Mouse (Mus musculus) myocyte (in vitro differentiated cells): ENCODE results near the gene Gpr27. TPM values are rescaled to one million over a fixed set of nuclear protein-coding genes. Genes with fewer than 3 reads are reported as not detected.

Experiments used
- H3K27me3 ChIP-seq: one replicate; pipeline ENCODE4 v1.6.1; 2011; ENCODE audit not compliant: control insufficient read depth, insufficient read depth, insufficient read length
- H3K36me3 ChIP-seq: one replicate; pipeline ENCODE4 v1.6.1; 2011; ENCODE audit not compliant: control insufficient read depth, insufficient read depth
- H3K4me2 ChIP-seq: one replicate; pipeline ENCODE4 v1.6.1; 2011; ENCODE audit warnings: low read depth, control low read depth
- H3K4me3 ChIP-seq: one replicate; pipeline ENCODE4 v1.5.1; 2011; ENCODE audit warnings: mild to moderate bottlenecking, control low read depth, moderate library complexity
- H3K79me2 ChIP-seq: one replicate; pipeline ENCODE4 v1.6.1; 2011; ENCODE audit not compliant: control insufficient read depth, insufficient read depth
- H3ac ChIP-seq: one replicate; pipeline ENCODE4 v1.6.1; 2011; ENCODE audit not compliant: control insufficient read depth, insufficient read length
- CEBPB ChIP-seq: IDR thresholded peaks from 2 replicates; pipeline ENCODE4 v1.6.1; 2011; ENCODE audit warnings: mild to moderate bottlenecking, moderate library complexity; ENCODE audit not compliant: poor library complexity, insufficient read depth, severe bottlenecking
- E2F4 ChIP-seq: IDR thresholded peaks from one replicate; pipeline ENCODE4 v1.6.1; 2011; ENCODE audit warnings: mild to moderate bottlenecking, control low read depth, moderate library complexity; ENCODE audit not compliant: insufficient read depth
- MAX ChIP-seq: IDR thresholded peaks from one replicate; pipeline ENCODE4 v1.6.1; 2011; ENCODE audit warnings: low read depth, mild to moderate bottlenecking, control low read depth
- MYOD1 ChIP-seq, 3 experiments: IDR thresholded peaks; one replicate each; pipeline ENCODE4 v1.6.1; 2011; ENCODE audit warnings: control low read depth in 2 of 3, low read depth in 2 of 3, mild to moderate bottlenecking in 2 of 3, moderate library complexity in 1 of 3; ENCODE audit not compliant: insufficient read length in 2 of 3, control insufficient read depth in 1 of 3
- MYOG ChIP-seq, 3 experiments: IDR thresholded peaks; one replicate each; pipeline ENCODE4 v1.6.1; 2011; ENCODE audit warnings: control low read depth in 2 of 3, low read depth in 2 of 3, mild to moderate bottlenecking in 2 of 3; ENCODE audit not compliant: insufficient read length in 2 of 3, control insufficient read depth in 1 of 3, insufficient read depth in 1 of 3
- POLR2A ChIP-seq: IDR thresholded peaks from one replicate; pipeline ENCODE4 v1.6.1; 2011; ENCODE audit warnings: low read depth, mild to moderate bottlenecking, control low read depth, moderate library complexity; ENCODE audit not compliant: insufficient read length
- POLR2AphosphoS2 ChIP-seq: IDR thresholded peaks from one replicate; pipeline ENCODE4 v1.6.1; 2011; ENCODE audit warnings: low read depth, control low read depth; ENCODE audit not compliant: insufficient read length
- REST ChIP-seq: IDR thresholded peaks from one replicate; pipeline ENCODE4 v1.6.1; 2011; ENCODE audit warnings: mild to moderate bottlenecking, control low read depth, moderate library complexity; ENCODE audit not compliant: insufficient read depth, insufficient read length
- SRF ChIP-seq: IDR thresholded peaks from one replicate; pipeline ENCODE4 v1.6.1; 2011; ENCODE audit warnings: low read depth; ENCODE audit not compliant: control insufficient read depth, insufficient read length
- TCF12 ChIP-seq: IDR thresholded peaks from one replicate; pipeline ENCODE4 v1.6.1; 2011; ENCODE audit warnings: mild to moderate bottlenecking, control low read depth; ENCODE audit not compliant: poor library complexity, insufficient read depth, severe bottlenecking
- TCF3 ChIP-seq: IDR thresholded peaks from one replicate; pipeline ENCODE4 v1.6.1; 2011; ENCODE audit warnings: low read depth, control low read depth; ENCODE audit not compliant: insufficient read length
- USF1 ChIP-seq: IDR thresholded peaks from one replicate; pipeline ENCODE4 v1.6.1; 2011; ENCODE audit warnings: low read depth, mild to moderate bottlenecking, control low read depth, moderate library complexity
- polyA plus RNA-seq: library from polyadenylated mRNA; unstranded; fragments of >200 nt; fragmentation: generic; extraction: Trizol; gene quantifications from one replicate; pipeline ENCODE4 v1.2.1, GENCODE M21; 2012; ENCODE audit warnings: missing spikeins

The Gpr27 gene
- polyA plus RNA-seq, 1 experiment = not detected

- Histone ChIP-seq H3K4me2 (no peak overlapping the region), H3ac (no peak overlapping the region), H3K4me3 (no peak overlapping the region), H3K36me3 (no peaks in the 10 kb centered on the region), H3K27me3 (peaks cover 10% of the 10 kb centered on the region), H3K79me2 (no peaks in the 10 kb centered on the region)
- TF ChIP-seq POLR2AphosphoS2 (no peak), TCF3 (no peak), CEBPB (no peak), E2F4 (no peak), MYOG (IDR thresholded peaks at IDR 0.05; ENCODE audit: control insufficient read depth in 1 of 3, insufficient read depth in 1 of 3, insufficient read length in 2 of 3, low read depth in 2 of 3) (no peak), SRF (no peak), USF1 (no peak), MYOD1 (IDR thresholded peaks at IDR 0.05; ENCODE audit: control insufficient read depth in 1 of 3, insufficient read length in 2 of 3, low read depth in 2 of 3) (no peak), TCF12 (no peak), POLR2A (no peak), MAX (no peak)
Measured at GRCm38 (mm10) chr6:99734666-99735065, 42.2 kb downstream of the Gpr27 start.

- TF ChIP-seq POLR2AphosphoS2 = no peak
- no peak for TF ChIP-seq REST
- no peak for TF ChIP-seq USF1
- TF ChIP-seq TCF3 = no peak
- TF ChIP-seq TCF12 = no peak
- TF ChIP-seq MYOD1 (IDR thresholded peaks at IDR 0.05; ENCODE audit: control insufficient read depth in 1 of 3, insufficient read length in 2 of 3, low read depth in 2 of 3) = no peak
- no peak for TF ChIP-seq CEBPB
- TF ChIP-seq SRF = no peak
- TF ChIP-seq POLR2A = no peak
- no peak for TF ChIP-seq E2F4
- no peak for TF ChIP-seq MAX
- no peak for TF ChIP-seq MYOG (IDR thresholded peaks at IDR 0.05; ENCODE audit: control insufficient read depth in 1 of 3, insufficient read depth in 1 of 3, insufficient read length in 2 of 3, low read depth in 2 of 3)
Measured at GRCm38 (mm10) chr6:99742866-99743265, 50.4 kb downstream of the Gpr27 start.

More at GRCm38 (mm10) chr6:99742866-99743265, 50.4 kb downstream of the Gpr27 start:
- H3ac ChIP-seq = no peak overlapping the region
- H3K4me3 ChIP-seq = no peak overlapping the region
- H3K27me3 ChIP-seq = no peaks in the 10 kb centered on the region
- H3K36me3 ChIP-seq = no peaks in the 10 kb centered on the region
- H3K79me2 ChIP-seq = no peaks in the 10 kb centered on the region
- H3K4me2 ChIP-seq = no peak overlapping the region

Other genes starting within 250 kb of the Gpr27 start
- 17.7 TPM for gene Foxp1, start 170.0 kb upstream of the Gpr27 start, polyA plus RNA-seq
- 6.1 TPM for gene Eif4e3, start 25.9 kb upstream of the Gpr27 start, polyA plus RNA-seq
- 0.13 TPM for gene Gm20696, start 25.9 kb upstream of the Gpr27 start, polyA plus RNA-seq
- not detected for gene Prok2, start 33.7 kb downstream of the Gpr27 start, polyA plus RNA-seq